Mouse (Mus musculus) brain, embryonic 14.5 days (tissue): ENCODE data around the gene Dscaml1. TPM values are rescaled to one million over a fixed set of nuclear protein-coding genes. Genes with fewer than 3 reads are reported as not detected.

Experiments
- DNase-seq: peaks from one replicate; pipeline ENCODE4 v3.0.0-alpha.2; 2011; ENCODE audit warnings: low read depth
- CTCF ChIP-seq: fragments of 200-500 bp; IDR thresholded peaks from 2 replicates; pipeline ENCODE4 v1.5.1; 2012; ENCODE audit warnings: inconsistent platforms, mild to moderate bottlenecking, moderate library complexity, borderline replicate concordance; ENCODE audit not compliant: insufficient read depth, insufficient read length; ENCODE audit errors: extremely low read depth
- POLR2A ChIP-seq: fragments of 200-500 bp; IDR thresholded peaks from 2 replicates; pipeline ENCODE4 v1.6.1; 2012; ENCODE audit warnings: mild to moderate bottlenecking, inconsistent platforms, borderline replicate concordance; ENCODE audit not compliant: poor library complexity, insufficient read depth, insufficient read length, severe bottlenecking; ENCODE audit errors: extremely low read depth
- polyA plus RNA-seq: library from polyadenylated mRNA; depleted of rRNA; stranded (reverse); fragments of >200 nt; gene quantifications from 2 replicates; pipeline ENCODE4 v1.2.3, GENCODE M21; 2012

The Dscaml1 gene
- polyA plus RNA-seq, 1 experiment = 36.8 TPM

- no peak for TF ChIP-seq POLR2A
- TF ChIP-seq CTCF = no peak
- DNase-seq = peak; percentile 99
Measured at GRCm38 (mm10) chr9:45663386-45664315, 237.2 kb downstream of the Dscaml1 start.

DNA sequence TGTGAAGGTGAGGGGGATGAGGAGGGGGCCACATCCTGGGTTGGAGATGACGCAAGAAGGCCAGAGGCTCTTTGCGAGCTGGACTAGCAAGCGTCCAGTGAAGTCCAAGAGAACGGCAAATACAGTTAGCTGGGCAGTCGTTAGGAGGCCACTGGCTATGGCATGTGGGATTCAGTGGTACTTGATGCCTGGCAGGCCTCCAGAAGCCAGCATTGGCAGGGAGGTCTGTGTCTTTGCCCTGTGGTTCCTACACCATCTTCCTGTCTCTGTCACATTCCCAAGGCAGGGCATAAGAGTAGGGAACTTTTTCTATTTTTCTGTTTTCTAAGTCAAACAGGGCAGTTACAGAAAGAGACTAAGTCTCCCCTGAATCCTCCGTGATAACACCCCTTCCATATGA, 237.9 kb downstream of the Dscaml1 start:
- TF ChIP-seq POLR2A (no peak), CTCF (no peak)
- DNase-seq = no peak

GRCm38 (mm10) chr9:45664871-45665394, 238.5 kb downstream of the Dscaml1 start:
- peak; percentile 95 for DNase-seq
- TF ChIP-seq POLR2A (no peak), CTCF (no peak)

GRCm38 (mm10) chr9:45675931-45676330, 249.5 kb downstream of the Dscaml1 start:
- DNase-seq = peak; percentile 71
- TF ChIP-seq CTCF (no peak), POLR2A (no peak)

- TF ChIP-seq POLR2A (no peak), CTCF (no peak)
- peak; percentile 94 for DNase-seq
Measured at GRCm38 (mm10) chr9:45676578-45676977, 250.2 kb downstream of the Dscaml1 start.

GRCm38 (mm10) chr9:45677236-45677781, 250.9 kb downstream of the Dscaml1 start:
- peak; percentile 94 for DNase-seq
- TF ChIP-seq POLR2A (no peak), CTCF (no peak)

DNA sequence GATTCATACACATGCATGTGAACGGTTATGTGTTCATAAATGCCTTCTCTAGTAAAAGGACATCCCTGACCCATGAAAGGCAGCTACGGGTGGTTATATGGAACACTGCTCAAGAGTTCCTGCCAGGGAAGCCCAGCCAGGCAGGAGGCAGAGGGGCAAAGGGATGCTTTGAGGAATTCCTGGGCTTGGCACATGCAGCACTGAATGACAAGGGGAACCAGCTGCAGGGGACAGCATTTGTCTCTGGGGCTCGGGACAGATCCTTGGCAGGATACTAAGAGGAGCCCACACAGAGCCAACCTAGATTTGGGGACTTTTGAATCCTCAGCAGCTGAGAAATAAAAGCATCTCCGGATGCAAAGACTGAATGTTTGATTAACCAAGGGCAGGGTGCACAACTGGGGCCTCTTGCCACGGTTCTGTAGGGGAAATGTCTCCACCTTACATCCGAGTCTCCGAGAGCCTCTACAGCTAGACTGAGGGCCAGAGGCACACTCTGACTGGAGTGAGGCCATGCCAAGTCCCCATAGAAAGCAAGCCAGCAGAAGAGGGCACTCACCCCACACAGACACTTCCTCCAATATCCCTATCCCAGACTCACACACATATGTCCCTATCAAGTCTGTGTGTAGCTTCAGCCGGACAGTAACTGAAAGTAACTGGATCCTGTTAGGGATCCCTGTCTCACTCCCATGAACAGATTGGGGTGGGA, 251.7 kb downstream of the Dscaml1 start:
- no peak for TF ChIP-seq CTCF
- no peak for TF ChIP-seq POLR2A
- peak; percentile 75 for DNase-seq

DNA sequence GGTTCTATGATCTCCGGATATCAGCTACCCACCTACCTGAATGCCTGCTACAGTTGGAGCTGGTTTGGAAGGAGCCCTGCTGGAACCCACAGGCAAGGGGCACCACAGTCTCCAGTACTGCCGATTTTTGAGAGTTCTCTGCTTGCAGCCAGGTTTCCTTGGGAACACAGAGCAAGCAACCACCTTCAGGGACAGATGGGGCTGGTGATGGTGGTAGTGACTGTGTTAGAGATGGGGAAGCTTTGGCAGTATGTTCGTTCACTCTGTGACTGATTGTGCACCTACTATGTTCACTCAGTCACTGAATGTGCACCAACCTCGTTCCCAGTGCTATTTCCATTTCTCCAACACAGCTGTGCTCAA, 252.2 kb downstream of the Dscaml1 start:
- peak; percentile 74 for DNase-seq
- no peak for TF ChIP-seq CTCF
- no peak for TF ChIP-seq POLR2A

GRCm38 (mm10) chr9:45682461-45682998, 256.1 kb downstream of the Dscaml1 start:
- TF ChIP-seq POLR2A (no peak), CTCF (peak; percentile 39; the same call in 1 of the 2 replicates)
- peak; percentile 49 for DNase-seq

GRCm38 (mm10) chr9:45693424-45694237, 267.2 kb downstream of the Dscaml1 start:
- DNase-seq = peak; percentile 89
- peak; percentile 42; the same call in 1 of the 2 replicates for TF ChIP-seq CTCF
- TF ChIP-seq POLR2A = no peak
